Mouse (Mus musculus): ENCODE data around the gene Il1b. TPM values are rescaled to one million over a fixed set of nuclear protein-coding genes. Genes with fewer than 3 reads are reported as not detected.

Il1b gene
- 100 to 1,000 TPM; 288 to 415 TPM for total RNA-seq (2023)

DNA sequence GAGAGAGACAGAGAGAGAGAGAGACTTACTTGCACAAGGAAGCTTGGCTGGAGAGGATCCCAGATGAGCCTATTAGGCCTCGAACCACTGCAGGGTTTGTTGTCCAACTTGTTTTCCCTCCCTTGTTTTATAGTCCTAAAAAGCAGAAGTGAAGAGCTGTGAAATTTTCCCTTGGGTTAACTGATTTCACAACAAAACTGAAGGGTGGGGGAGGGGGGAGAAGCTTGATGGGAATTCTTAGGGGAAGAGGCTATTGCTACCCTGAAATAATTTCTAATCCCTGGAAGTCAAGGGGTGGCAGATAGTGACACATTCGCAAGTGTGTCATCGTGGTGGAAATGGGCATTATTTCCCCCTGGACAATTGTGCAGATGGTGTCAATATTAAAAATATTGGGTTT lies at the start of gene Il1b:
Il1b (minus strand) TSS at position 101 of the 400 bp plus-strand sequence.

Other genes starting within 250 kb of the Il1b start
- 1 to 10 TPM; 8.9 to 9.2 TPM for gene Chchd5, start 241.4 kb downstream of the Il1b start, total RNA-seq (2023)
- 100 to 1,000 TPM; 243 to 270 TPM for gene Slc20a1, start 172.4 kb downstream of the Il1b start, total RNA-seq (2023)
- 1 to 10 TPM; 1.8 to 3.3 TPM for gene Ckap2l, start 73.9 kb downstream of the Il1b start, total RNA-seq (2023)
- 10 to 100 TPM; 12.8 to 17.0 TPM for gene Il1a, start 61.2 kb downstream of the Il1b start, total RNA-seq (2023)
- under 1 TPM in 1 of 2 experiments, not detected in 1; 0.27 TPM for gene F830045P16Rik, start 165.5 kb upstream of the Il1b start, total RNA-seq (2023)
- 100 to 1,000 TPM; 846 to 850 TPM for gene Sirpa, start 221.7 kb upstream of the Il1b start, total RNA-seq (2023)